Mouse (Mus musculus) CD4-positive naive resting alpha-beta T cell, adult 76 days (primary cell): ENCODE results near the gene Gng2. TPM values are rescaled to one million over a fixed set of nuclear protein-coding genes. Genes with fewer than 3 reads are reported as not detected.

Source experiments
- total RNA-seq: library from RNA; stranded (reverse); gene quantifications from one replicate; pipeline ENCODE4 v1.2.4, GENCODE M21; 2023

The Gng2 gene
- total RNA-seq: 25.1 TPM

GRCm38 (mm10) chr14:19977271-19978024 is at the start of gene Gng2:
Gng2 (minus strand) TSS chr14:19977627.

GRCm38 (mm10) chr14:19823321-19824142 is 153.9 kb downstream of the Gng2 start, which contains the start of gene Rtraf:
Rtraf (minus strand) TSS chr14:19823824.

Other genes starting within 250 kb of the Gng2 start
- not detected for gene Nid2, start 226.4 kb downstream of the Gng2 start, total RNA-seq
- 49.3 TPM for gene Rtraf, start 153.8 kb downstream of the Gng2 start, total RNA-seq
- 7.1 TPM for gene Saysd1, start 160.9 kb upstream of the Gng2 start, total RNA-seq
- 2.4 TPM for gene Kcnk5, start 204.2 kb upstream of the Gng2 start, total RNA-seq